Mouse (Mus musculus): ENCODE results near the gene Gm20458. TPM values are rescaled to one million over a fixed set of nuclear protein-coding genes. Genes with fewer than 3 reads are reported as not detected.

Gm20458 gene
- polyA plus RNA-seq, 1 experiment from 2014 or later = 23.3 TPM

GRCm38 (mm10) chr2:164454846-164455245 is 5.9 kb upstream of the Gm20458 start:
- no peak overlapping the region for H3K9ac ChIP-seq (ENCODE audit: low read depth, low read length)
- DNase-seq (ENCODE audit: low spot score) (peak; percentile 63), ATAC-seq (replicated peaks; ENCODE audit: low FRiP score, low read depth) (peak; percentile 31; the same call in 1 of the 2 replicates)
- H3K4me3 ChIP-seq (replicated peaks; ENCODE audit: low read depth, low read length) = no peak overlapping the region
- peak overlapping the region; percentile 47 for H3K27ac ChIP-seq
- H3K27me3 ChIP-seq (ENCODE audit: insufficient read depth, low read length) = no peaks in the 10 kb centered on the region
- H3K4me1 ChIP-seq (replicated peaks; ENCODE audit: insufficient read depth, low read length) = peaks cover 13% of the 10 kb centered on the region
- no peak for TF ChIP-seq CTCF (IDR thresholded peaks at IDR 0.05; ENCODE audit: low read depth)
- H3K4me2 ChIP-seq (ENCODE audit: low read length) = no peak overlapping the region
- no peaks in the 10 kb centered on the region for H3K36me3 ChIP-seq (ENCODE audit: insufficient read depth, low read length)
- 33% methylated on average over 10 of the region's 10 CpGs for WGBS
- H3K9me3 ChIP-seq (replicated peaks; ENCODE audit: low read length) = no peaks in the 10 kb centered on the region

GRCm38 (mm10) chr2:164455421-164456190 is 5.2 kb upstream of the Gm20458 start:
- H3K27me3 ChIP-seq (ENCODE audit: insufficient read depth, low read length) = no peaks in the 10 kb centered on the region
- H3K9ac ChIP-seq (ENCODE audit: low read depth, low read length) = no peak overlapping the region
- no peak overlapping the region for H3K4me2 ChIP-seq (ENCODE audit: low read length)
- DNase-seq (ENCODE audit: low spot score) = peak; percentile 75
- no peak overlapping the region for H3K4me3 ChIP-seq (replicated peaks; ENCODE audit: low read depth, low read length)
- 47% methylated on average over 6 of the region's 6 CpGs for WGBS
- no peak for ATAC-seq (replicated peaks; ENCODE audit: low FRiP score, low read depth)
- H3K36me3 ChIP-seq (ENCODE audit: insufficient read depth, low read length) = no peaks in the 10 kb centered on the region
- H3K4me1 ChIP-seq (replicated peaks; ENCODE audit: insufficient read depth, low read length) = peaks cover 13% of the 10 kb centered on the region
- TF ChIP-seq CTCF (IDR thresholded peaks at IDR 0.05; ENCODE audit: low read depth) = no peak
- H3K9me3 ChIP-seq (replicated peaks; ENCODE audit: low read length) = no peaks in the 10 kb centered on the region
- H3K27ac ChIP-seq = peak overlapping the region; percentile 62

DNA sequence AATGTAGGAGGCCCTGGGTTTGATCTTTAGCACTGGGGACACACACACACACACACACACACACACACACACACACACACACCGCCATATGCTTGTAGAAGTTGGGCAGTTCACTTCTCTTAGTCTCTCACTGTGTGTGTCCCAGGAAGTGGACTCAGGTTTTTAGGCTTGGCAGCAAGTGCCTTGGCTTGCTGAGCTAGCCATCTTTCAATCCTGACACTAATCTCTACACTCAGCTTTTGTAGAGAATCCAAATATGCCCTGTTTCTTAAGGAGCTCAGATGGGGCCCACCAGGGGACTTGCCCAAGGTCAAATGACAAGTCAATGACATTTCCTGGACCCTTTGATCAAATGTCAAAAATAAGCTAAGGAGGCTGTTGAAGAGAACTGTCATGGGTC is 4.4 kb upstream of the Gm20458 start:
- Histone ChIP-seq H3K36me3 (ENCODE audit: insufficient read depth, low read length) (no peaks in the 10 kb centered on the region), H3K27ac (peak overlapping the region; percentile 86), H3K27me3 (ENCODE audit: insufficient read depth, low read length) (no peaks in the 10 kb centered on the region), H3K9me3 (replicated peaks; ENCODE audit: low read length) (no peaks in the 10 kb centered on the region), H3K4me1 (replicated peaks; ENCODE audit: insufficient read depth, low read length) (peaks cover 13% of the 10 kb centered on the region), H3K4me2 (ENCODE audit: low read length) (peak overlapping the region; percentile 42; the same call in 1 of the 2 replicates), H3K4me3 (replicated peaks; ENCODE audit: low read depth, low read length) (no peak overlapping the region), H3K9ac (ENCODE audit: low read depth, low read length) (peak overlapping the region; percentile 31; the same call in 1 of the 2 replicates)
- 81% methylated on average over 1 of the region's 1 CpGs for WGBS
- DNase-seq (ENCODE audit: low spot score) = no peak
- ATAC-seq (replicated peaks; ENCODE audit: low FRiP score, low read depth) = no peak
- TF ChIP-seq CTCF (IDR thresholded peaks at IDR 0.05; ENCODE audit: low read depth) = no peak

- Histone ChIP-seq H3K9ac (ENCODE audit: low read depth, low read length) (peak within 1 kb of the TSS; percentile 31; the same call in 1 of the 2 replicates), H3K27me3 (ENCODE audit: insufficient read depth, low read length) (no peaks in the 10 kb centered on the region), H3K4me2 (ENCODE audit: low read length) (peak within 1 kb of the TSS; percentile 42), H3K36me3 (ENCODE audit: insufficient read depth, low read length) (no peaks in the 10 kb centered on the region), H3K9me3 (replicated peaks; ENCODE audit: low read length) (no peaks in the 10 kb centered on the region), H3K4me3 (replicated peaks; ENCODE audit: low read depth, low read length) (no peak within 1 kb of the TSS), H3K4me1 (replicated peaks; ENCODE audit: insufficient read depth, low read length) (peaks cover 13% of the 10 kb centered on the region), H3K27ac (peak within 1 kb of the TSS; percentile 86)
- peak; percentile 37; the same call in 1 of the 2 replicates for TF ChIP-seq CTCF (IDR thresholded peaks at IDR 0.05; ENCODE audit: low read depth)
- DNase-seq (ENCODE audit: low spot score) (peak; percentile 76), ATAC-seq (replicated peaks; ENCODE audit: low FRiP score, low read depth) (no peak)
- 2% methylated on average over 7 of the region's 7 CpGs for WGBS
Observed at GRCm38 (mm10) chr2:164456864-164457300, 3.9 kb upstream of the Gm20458 start, which contains the start of gene Sys1. Gene Sys1 (plus strand): TSS chr2:164456964.

DNA sequence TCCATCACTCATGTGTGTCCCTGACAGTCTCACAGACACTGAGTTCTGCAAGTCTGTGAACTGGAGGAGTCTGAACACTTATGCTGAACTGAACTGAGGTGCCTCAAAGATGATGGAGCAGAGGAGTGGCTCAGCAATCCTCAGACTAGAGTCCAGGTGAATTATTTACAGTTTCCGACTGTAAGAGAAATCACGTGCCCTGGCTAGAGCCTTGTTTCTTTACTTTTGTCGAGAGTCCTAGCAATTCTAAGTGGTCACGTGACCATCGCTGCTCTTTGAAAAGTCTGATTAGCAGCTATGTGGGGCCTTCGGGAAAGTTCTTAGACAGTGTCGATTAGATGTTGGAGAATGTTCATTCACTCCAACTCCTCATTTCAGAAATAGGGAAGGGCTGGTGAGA is 2.8 kb upstream of the Gm20458 start:
- no peak for TF ChIP-seq CTCF (IDR thresholded peaks at IDR 0.05; ENCODE audit: low read depth)
- ATAC-seq (replicated peaks; ENCODE audit: low FRiP score, low read depth) = peak; percentile 23
- Histone ChIP-seq H3K36me3 (ENCODE audit: insufficient read depth, low read length) (no peaks in the 10 kb centered on the region), H3K27ac (peak overlapping the region; percentile 86), H3K9me3 (replicated peaks; ENCODE audit: low read length) (no peaks in the 10 kb centered on the region), H3K4me3 (replicated peaks; ENCODE audit: low read depth, low read length) (no peak overlapping the region), H3K9ac (ENCODE audit: low read depth, low read length) (no peak overlapping the region), H3K4me2 (ENCODE audit: low read length) (no peak overlapping the region), H3K27me3 (ENCODE audit: insufficient read depth, low read length) (no peaks in the 10 kb centered on the region), H3K4me1 (replicated peaks; ENCODE audit: insufficient read depth, low read length) (peaks cover 16% of the 10 kb centered on the region)
- peak; percentile 72 for DNase-seq (ENCODE audit: low spot score)
- WGBS = 37% methylated on average over 7 of the region's 7 CpGs

DNA sequence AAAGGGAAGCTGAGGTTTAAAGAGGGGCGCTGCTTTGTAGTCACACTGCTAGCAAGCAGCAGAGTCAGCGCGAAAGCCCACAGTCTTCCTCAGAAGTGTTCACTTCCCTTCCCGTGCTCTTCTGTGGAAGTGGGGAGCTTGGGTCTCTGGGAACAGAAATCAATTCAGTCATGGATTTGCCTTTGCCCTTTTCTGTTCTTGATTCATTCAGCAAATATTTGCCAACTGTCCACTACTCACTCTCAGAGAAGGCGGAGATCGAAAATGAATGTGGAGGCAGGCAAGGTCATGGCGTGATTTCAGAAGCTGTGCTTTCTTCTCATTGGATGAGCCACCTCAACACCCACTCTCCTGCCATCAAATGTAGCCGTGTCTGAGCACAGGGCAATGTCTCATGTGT is 2.2 kb upstream of the Gm20458 start:
- 86% methylated on average over 8 of the region's 8 CpGs for WGBS
- DNase-seq (ENCODE audit: low spot score) (no peak), ATAC-seq (replicated peaks; ENCODE audit: low FRiP score, low read depth) (no peak)

More for the DNA sequence above, 2.2 kb upstream of the Gm20458 start:
- Histone ChIP-seq H3K9me3 (replicated peaks; ENCODE audit: low read length) (no peaks in the 10 kb centered on the region), H3K36me3 (ENCODE audit: insufficient read depth, low read length) (0 out of 2 replicates have a peak, but pooled peaks cover under 1% of the 10 kb centered on the region), H3K27me3 (ENCODE audit: insufficient read depth, low read length) (no peaks in the 10 kb centered on the region), H3K4me1 (replicated peaks; ENCODE audit: insufficient read depth, low read length) (peaks cover 16% of the 10 kb centered on the region), H3K4me2 (ENCODE audit: low read length) (no peak overlapping the region), H3K9ac (ENCODE audit: low read depth, low read length) (no peak overlapping the region), H3K4me3 (replicated peaks; ENCODE audit: low read depth, low read length) (no peak overlapping the region), H3K27ac (peak overlapping the region; percentile 86)
- TF ChIP-seq CTCF (IDR thresholded peaks at IDR 0.05; ENCODE audit: low read depth) = no peak

Measured in kidney, postnatal 0 days (tissue).